Mouse (Mus musculus): ENCODE data around the gene Gtf3c1.

Gene Gtf3c1

GRCm38 (mm10) chr7:125707186-125707585 lies 394 bp downstream of the Gtf3c1 start:
- DNase-seq (ENCODE audit: low spot score in 2 of 2), result peak; percentile 75 to 88

- no peak for DNase-seq (ENCODE audit: low spot score in 2 of 2)
These were observed 4.8 kb downstream of the Gtf3c1 start for GRCm38 (mm10) chr7:125702791-125703190.

- DNase-seq (ENCODE audit: low spot score in 2 of 2), result no peak
These were observed 13.5 kb downstream of the Gtf3c1 start for GRCm38 (mm10) chr7:125694056-125694455.

- DNase-seq (ENCODE audit: low spot score in 2 of 2), result no peak
These were observed 17.1 kb downstream of the Gtf3c1 start for GRCm38 (mm10) chr7:125690516-125690915.

GRCm38 (mm10) chr7:125679936-125680335 lies 27.6 kb downstream of the Gtf3c1 start:
- no peak for DNase-seq (ENCODE audit: low spot score in 2 of 2)

- DNase-seq (ENCODE audit: low spot score in 2 of 2), result no peak
These were observed 28.8 kb downstream of the Gtf3c1 start for GRCm38 (mm10) chr7:125678756-125679155.

GRCm38 (mm10) chr7:125674916-125675315 lies 32.7 kb downstream of the Gtf3c1 start:
- DNase-seq (ENCODE audit: low spot score in 2 of 2), result peak; percentile 29 to 77

- DNase-seq (ENCODE audit: low spot score in 2 of 2), result no peak
These were observed 36.2 kb downstream of the Gtf3c1 start for GRCm38 (mm10) chr7:125671396-125671795.

- no peak for DNase-seq (ENCODE audit: low spot score in 2 of 2)
These were observed 36.7 kb downstream of the Gtf3c1 start for GRCm38 (mm10) chr7:125670865-125671264.

- DNase-seq (ENCODE audit: low spot score in 2 of 2), result no peak
These were observed 43.9 kb downstream of the Gtf3c1 start for GRCm38 (mm10) chr7:125663654-125664053.

- DNase-seq (ENCODE audit: low spot score in 2 of 2), result no peak
These were observed 50.1 kb downstream of the Gtf3c1 start for GRCm38 (mm10) chr7:125657511-125657910.

- DNase-seq (ENCODE audit: low spot score in 2 of 2), result no peak
These were observed 58.6 kb downstream of the Gtf3c1 start for GRCm38 (mm10) chr7:125649013-125649412.

GRCm38 (mm10) chr7:125645413-125645812 lies 62.2 kb downstream of the Gtf3c1 start:
- no peak for DNase-seq (ENCODE audit: low spot score in 2 of 2)

- DNase-seq (ENCODE audit: low spot score in 2 of 2), result no peak
These were observed 63.7 kb downstream of the Gtf3c1 start for GRCm38 (mm10) chr7:125643880-125644279.

- peak; percentile 67 to 87 for DNase-seq (ENCODE audit: low spot score in 2 of 2)
These were observed 68.7 kb downstream of the Gtf3c1 start for GRCm38 (mm10) chr7:125638870-125639386.

- DNase-seq (ENCODE audit: low spot score in 2 of 2), result no peak
These were observed 69.2 kb downstream of the Gtf3c1 start for GRCm38 (mm10) chr7:125638376-125638775.

GRCm38 (mm10) chr7:125637220-125638140 lies 70.1 kb downstream of the Gtf3c1 start:
- DNase-seq (ENCODE audit: low spot score in 2 of 2), result no peak

GRCm38 (mm10) chr7:125630989-125631388 lies 76.6 kb downstream of the Gtf3c1 start:
- DNase-seq (ENCODE audit: low spot score in 2 of 2), result no peak

GRCm38 (mm10) chr7:125630317-125630716 lies 77.3 kb downstream of the Gtf3c1 start:
- peak; percentile 68 to 77 for DNase-seq (ENCODE audit: low spot score in 2 of 2)

- no peak for DNase-seq (ENCODE audit: low spot score in 2 of 2)
These were observed 81.8 kb downstream of the Gtf3c1 start for GRCm38 (mm10) chr7:125625829-125626228.

- no peak for DNase-seq (ENCODE audit: low spot score in 2 of 2)
These were observed 82.4 kb downstream of the Gtf3c1 start for GRCm38 (mm10) chr7:125625219-125625618.

GRCm38 (mm10) chr7:125622741-125623685 lies 84.6 kb downstream of the Gtf3c1 start:
- DNase-seq (ENCODE audit: low spot score in 2 of 2), result no peak

Data from spleen, postnatal 4 days (tissue).